In the genomic region with DNA sequence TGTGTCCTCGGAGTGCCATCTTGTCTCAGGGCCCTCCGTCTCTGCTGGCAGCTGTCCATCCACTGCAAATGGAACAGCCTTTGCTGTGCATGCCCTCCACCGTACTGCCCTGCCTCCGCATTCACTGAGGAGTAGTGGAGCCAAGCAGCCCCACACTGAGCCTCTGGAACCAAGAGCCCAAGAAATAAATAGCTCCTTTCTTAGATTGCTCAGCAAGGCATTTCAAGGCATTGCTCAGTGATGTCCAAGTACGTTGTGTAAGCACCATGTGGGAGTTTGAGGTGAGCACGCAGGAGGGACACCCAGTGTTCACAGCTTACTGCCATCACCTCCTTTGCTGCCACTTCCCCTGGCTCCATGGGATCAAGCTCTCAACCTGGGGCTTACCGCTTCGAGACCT, we compare ENCODE assay signal across 20 mouse cellular contexts. TPM values are rescaled to one million over a fixed set of nuclear protein-coding genes. Genes with fewer than 3 reads are reported as not detected.
DNase-seq lines count a peak whose midpoint lies in the region; ATAC-seq and TF ChIP-seq lines count a peak whose summit lies in the region.
"Had no signal": no experiment of that assay in that cellular context is flagged by ENCODE, and none has a peak within 500 bp of the region (broad histone marks: within the 10 kb centered on the region; RNA-seq: fewer than 3 reads in every experiment).

No protein-coding gene starts in this region.

- 90% methylated on average over 8 of the region's 8 CpGs for WGBS in hindbrain, embryonic 10.5 days
- WGBS in hindbrain, embryonic 14.5 days = 87% methylated on average over 8 of the region's 8 CpGs
- WGBS in liver, embryonic 13.5 days (ENCODE audit: insufficient replicate concordance) = 76% methylated on average over 8 of the region's 8 CpGs
- WGBS in liver, embryonic 11.5 days = 89% methylated on average over 8 of the region's 8 CpGs
- 76% methylated on average over 8 of the region's 8 CpGs for WGBS in liver, embryonic 14.5 days (ENCODE audit: insufficient replicate concordance)
- WGBS in liver, postnatal 0 days (ENCODE audit: insufficient replicate concordance) = 85% methylated on average over 8 of the region's 8 CpGs
- WGBS in intestine, postnatal 0 days = 92% methylated on average over 8 of the region's 8 CpGs

- no peak for TF ChIP-seq CTCF in liver, embryonic 14.5 days (IDR thresholded peaks at IDR 0.05; ENCODE audit: low read depth)
- TF ChIP-seq CTCF in liver, postnatal 0 days (IDR thresholded peaks at IDR 0.05; ENCODE audit: low read depth) = no peak
- no peak for TF ChIP-seq CTCF in intestine, postnatal 0 days (IDR thresholded peaks at IDR 0.05; ENCODE audit: low read depth)

- H3K4me1 ChIP-seq in hindbrain, embryonic 10.5 days (replicated peaks) = peaks cover 39% of the 10 kb centered on the region
- H3K4me1 ChIP-seq in hindbrain, embryonic 14.5 days (replicated peaks; ENCODE audit: control insufficient read depth, insufficient read depth, low read length) = peaks cover 11% of the 10 kb centered on the region
- peaks cover 15% of the 10 kb centered on the region for H3K4me1 ChIP-seq in liver, embryonic 13.5 days (replicated peaks)
- H3K4me1 ChIP-seq in liver, embryonic 11.5 days (replicated peaks; ENCODE audit: control insufficient read depth, insufficient read depth, low read length) = 0 out of 2 replicates have a peak, but pooled peaks cover 2% of the 10 kb centered on the region
- peaks cover 4 to 10% of the 10 kb centered on the region in 2 experiments; a peak in 3 of 4 replicates for H3K4me1 ChIP-seq in liver, embryonic 14.5 days (replicated peaks; ENCODE audit: control insufficient read depth in 2 of 2, insufficient read depth in 2 of 2, low read length in 1 of 2)
- no peaks in the 10 kb centered on the region for H3K4me1 ChIP-seq in liver, postnatal 0 days (ENCODE audit: insufficient read depth)
- H3K4me1 ChIP-seq in intestine, postnatal 0 days (replicated peaks; ENCODE audit: control insufficient read depth, insufficient read depth, low read length) = no peaks in the 10 kb centered on the region

- no peak for DNase-seq in hindbrain, embryonic 10.5 days (ENCODE audit: low spot score)
- DNase-seq in hindbrain, embryonic 14.5 days (ENCODE audit: low spot score) = no peak
- no peak for DNase-seq in liver, embryonic 13.5 days
- no peak for DNase-seq in liver, embryonic 11.5 days (ENCODE audit: low spot score)
- DNase-seq in liver, embryonic 14.5 days (ENCODE audit: low read depth in 3 of 3, low spot score in 3 of 3) = no peak
- DNase-seq in liver, postnatal 0 days = no peak
- DNase-seq: adrenal gland, adult 2 months; adrenal gland, postnatal 25 days; cerebellum, adult 2 months; embryo, embryonic 11 days; gastrocnemius, adult 2 months; gastrocnemius, postnatal 25 days had no signal

- ATAC-seq in hindbrain, embryonic 14.5 days (ENCODE audit: low FRiP score) = no peak
- no peak for ATAC-seq in liver, embryonic 13.5 days (ENCODE audit: low read depth)
- ATAC-seq in liver, embryonic 11.5 days (replicated peaks; ENCODE audit: low FRiP score) = no peak
- no peak for ATAC-seq in liver, embryonic 14.5 days (ENCODE audit: insufficient read depth)
- peak; percentile 6; the same call in 1 of the 2 replicates for ATAC-seq in liver, postnatal 0 days
- ATAC-seq in intestine, postnatal 0 days = no peak
- ATAC-seq: forebrain, embryonic 16.5 days; Patski had no signal

- H3K4me2 ChIP-seq in hindbrain, embryonic 14.5 days (replicated peaks) = no peak overlapping the region
- 0 out of 2 replicates have a peak overlapping the region, but pooled peaks have one; percentile 6 for H3K4me2 ChIP-seq in liver, embryonic 13.5 days
- no peak overlapping the region for H3K4me2 ChIP-seq in liver, embryonic 11.5 days
- H3K4me2 ChIP-seq in liver, embryonic 14.5 days (ENCODE audit: low read depth) = peak overlapping the region; percentile 32
- H3K4me2 ChIP-seq in liver, postnatal 0 days (ENCODE audit: low read depth, low read length) = no peak overlapping the region
- no peak overlapping the region for H3K4me2 ChIP-seq in intestine, postnatal 0 days (replicated peaks; ENCODE audit: low read depth)
- H3K4me2 ChIP-seq: embryonic facial prominence, embryonic 15.5 days; forebrain, embryonic 12.5 days; heart, embryonic 12.5 days; hindbrain, embryonic 12.5 days had no signal

- no peaks in the 10 kb centered on the region for H3K27me3 ChIP-seq in hindbrain, embryonic 10.5 days (ENCODE audit: insufficient read depth, poor library complexity, severe bottlenecking)
- no peaks in the 10 kb centered on the region for H3K27me3 ChIP-seq in hindbrain, embryonic 14.5 days (ENCODE audit: control insufficient read depth, insufficient read depth, low read length)
- H3K27me3 ChIP-seq in liver, embryonic 13.5 days = no peaks in the 10 kb centered on the region
- H3K27me3 ChIP-seq in liver, embryonic 11.5 days (replicated peaks; ENCODE audit: control insufficient read depth, insufficient read depth, low read length) = no peaks in the 10 kb centered on the region
- H3K27me3 ChIP-seq in liver, embryonic 14.5 days (ENCODE audit: control insufficient read depth, insufficient read depth, low read length) = no peaks in the 10 kb centered on the region
- no peaks in the 10 kb centered on the region for H3K27me3 ChIP-seq in liver, postnatal 0 days (ENCODE audit: insufficient read depth, low read length)
- no peaks in the 10 kb centered on the region for H3K27me3 ChIP-seq in intestine, postnatal 0 days (replicated peaks; ENCODE audit: control insufficient read depth, insufficient read depth, low read length)
- H3K27me3 ChIP-seq: CH12.LX; embryonic facial prominence, embryonic 15.5 days; forebrain, embryonic 12.5 days; heart, embryonic 12.5 days; hindbrain, embryonic 12.5 days; Patski had no signal

- peaks cover 38% of the 10 kb centered on the region for H3K36me3 ChIP-seq in hindbrain, embryonic 10.5 days
- peaks cover 7% of the 10 kb centered on the region; the same call in 1 of the 2 replicates for H3K36me3 ChIP-seq in hindbrain, embryonic 14.5 days (replicated peaks; ENCODE audit: control insufficient read depth, insufficient read depth)
- H3K36me3 ChIP-seq in liver, embryonic 13.5 days = peaks cover 28% of the 10 kb centered on the region
- H3K36me3 ChIP-seq in liver, embryonic 11.5 days (ENCODE audit: control insufficient read depth, insufficient read depth, low read length) = peaks cover 14% of the 10 kb centered on the region; the same call in 1 of the 2 replicates
- no peaks in the 10 kb centered on the region for H3K36me3 ChIP-seq in liver, embryonic 14.5 days (replicated peaks; ENCODE audit: control insufficient read depth, insufficient read depth, low read depth)
- H3K36me3 ChIP-seq in liver, postnatal 0 days (replicated peaks; ENCODE audit: insufficient read depth, low read length) = peaks cover 13% of the 10 kb centered on the region
- peaks cover 43% of the 10 kb centered on the region for H3K36me3 ChIP-seq in intestine, postnatal 0 days (ENCODE audit: control insufficient read depth, insufficient read depth)

- peaks cover 11% of the 10 kb centered on the region for H3K9me3 ChIP-seq in hindbrain, embryonic 10.5 days
- H3K9me3 ChIP-seq in hindbrain, embryonic 14.5 days (ENCODE audit: control insufficient read depth, low read length) = peaks cover 5% of the 10 kb centered on the region; the same call in 1 of the 2 replicates
- 0 out of 2 replicates have a peak, but pooled peaks cover 7% of the 10 kb centered on the region for H3K9me3 ChIP-seq in liver, embryonic 13.5 days (replicated peaks)
- no peaks in the 10 kb centered on the region for H3K9me3 ChIP-seq in liver, embryonic 11.5 days (ENCODE audit: control insufficient read depth, low read length)
- H3K9me3 ChIP-seq in liver, embryonic 14.5 days (ENCODE audit: control insufficient read depth, low read length) = no peaks in the 10 kb centered on the region
- 0 out of 2 replicates have a peak, but pooled peaks cover 5% of the 10 kb centered on the region for H3K9me3 ChIP-seq in liver, postnatal 0 days (ENCODE audit: low read length)
- H3K9me3 ChIP-seq in intestine, postnatal 0 days (ENCODE audit: control insufficient read depth) = no peaks in the 10 kb centered on the region

- no peak for TF ChIP-seq EP300 in liver, embryonic 14.5 days (IDR thresholded peaks at IDR 0.05; ENCODE audit: low read depth)
- no peak for TF ChIP-seq EP300 in liver, postnatal 0 days (IDR thresholded peaks at IDR 0.05; ENCODE audit: low read depth)

- peak overlapping the region; percentile 20; the same call in 1 of the 2 replicates for H3K27ac ChIP-seq in hindbrain, embryonic 10.5 days
- H3K27ac ChIP-seq in hindbrain, embryonic 14.5 days = no peak overlapping the region
- peak overlapping the region; percentile 78 for H3K27ac ChIP-seq in liver, embryonic 13.5 days
- no peak overlapping the region for H3K27ac ChIP-seq in liver, embryonic 11.5 days (ENCODE audit: low read depth, low read length)
- H3K27ac ChIP-seq in liver, embryonic 14.5 days = peak overlapping the region; percentile 66
- H3K27ac ChIP-seq in liver, postnatal 0 days (ENCODE audit: low read depth) = 0 out of 2 replicates have a peak overlapping the region, but pooled peaks have one; percentile 0
- H3K27ac ChIP-seq in intestine, postnatal 0 days (ENCODE audit: low read depth, low read length) = no peak overlapping the region
- H3K27ac ChIP-seq: embryonic facial prominence, embryonic 15.5 days; forebrain, embryonic 12.5 days; gastrocnemius, adult 2 months; hindbrain, embryonic 12.5 days had no signal

- H3K9ac ChIP-seq in hindbrain, embryonic 14.5 days = no peak overlapping the region
- H3K9ac ChIP-seq in liver, embryonic 13.5 days = peak overlapping the region; percentile 52
- no peak overlapping the region for H3K9ac ChIP-seq in liver, embryonic 11.5 days (ENCODE audit: low read depth, low read length)
- peak overlapping the region; percentile 43 for H3K9ac ChIP-seq in liver, embryonic 14.5 days (replicated peaks)
- H3K9ac ChIP-seq in liver, postnatal 0 days (replicated peaks) = no peak overlapping the region
- H3K9ac ChIP-seq in intestine, postnatal 0 days (ENCODE audit: low read depth, low read length) = no peak overlapping the region
- H3K9ac ChIP-seq: embryonic facial prominence, embryonic 15.5 days; forebrain, embryonic 12.5 days; heart, embryonic 12.5 days; hindbrain, embryonic 12.5 days had no signal

- no peak overlapping the region for H3K4me3 ChIP-seq in hindbrain, embryonic 10.5 days
- H3K4me3 ChIP-seq in hindbrain, embryonic 14.5 days (replicated peaks; ENCODE audit: low read length) = no peak overlapping the region
- H3K4me3 ChIP-seq in liver, embryonic 13.5 days (replicated peaks) = no peak overlapping the region
- H3K4me3 ChIP-seq in liver, embryonic 11.5 days (ENCODE audit: low read depth, low read length) = no peak overlapping the region
- H3K4me3 ChIP-seq in liver, embryonic 14.5 days (ENCODE audit: insufficient read depth in 1 of 2, low read depth in 2 of 2, low read length in 2 of 2) = no peak overlapping the region
- no peak overlapping the region for H3K4me3 ChIP-seq in liver, postnatal 0 days (ENCODE audit: low read depth, low read length)
- H3K4me3 ChIP-seq in intestine, postnatal 0 days (ENCODE audit: low read depth, low read length) = no peak overlapping the region
- H3K4me3 ChIP-seq: embryonic facial prominence, embryonic 15.5 days; forebrain, embryonic 12.5 days; gastrocnemius, adult 2 months; heart, embryonic 12.5 days; hindbrain, embryonic 12.5 days had no signal

RNA-seq across cellular contexts. Expression of a gene that starts 20.5 kb away (rescaled TPM):
- 76.1 and 76.9 TPM in 2 replicates for polyA plus RNA-seq in hindbrain, embryonic 10.5 days (2016; fragmentation: Nextera tagmentation; extraction: Ambion mirVana)
- polyA plus RNA-seq in hindbrain, embryonic 14.5 days (2014; fragmentation: Nextera tagmentation; extraction: Ambion mirVana) = 63.8 and 68.2 TPM in 2 replicates
- 50.8 and 54.9 TPM in 2 replicates for polyA plus RNA-seq in liver, embryonic 13.5 days (2015; fragmentation: Nextera tagmentation; extraction: Ambion mirVana)
- 53.4 and 55.7 TPM in 2 replicates for polyA plus RNA-seq in liver, embryonic 11.5 days (2014; fragmentation: Nextera tagmentation; extraction: Ambion mirVana)
- 31.7 and 43.0 TPM in 2 replicates for polyA plus RNA-seq in liver, embryonic 14.5 days (2012; rRNA removed)
- polyA plus RNA-seq in liver, embryonic 14.5 days (2014; fragmentation: Nextera tagmentation; extraction: Ambion mirVana) = 50.3 and 63.2 TPM in 2 replicates
- polyA plus RNA-seq in liver, postnatal 0 days (2015; fragmentation: Nextera tagmentation; extraction: Ambion mirVana) = 27.5 and 30.2 TPM in 2 replicates
- polyA plus RNA-seq in intestine, postnatal 0 days (2015; fragmentation: Nextera tagmentation; extraction: Ambion mirVana) = 178 and 192 TPM in 2 replicates

Comparison
In these comparisons a context has a peak if more than half of its experiments do, and no peak if none do; other contexts are left out.
1. H3K27ac ChIP-seq: peak in hindbrain, embryonic 10.5 days (single experiment), liver, embryonic 13.5 days (single experiment), liver, embryonic 14.5 days (single experiment) and liver, postnatal 0 days (single experiment); none in hindbrain, embryonic 14.5 days (single experiment), liver, embryonic 11.5 days (single experiment) and intestine, postnatal 0 days (single experiment).
2. H3K4me2 ChIP-seq: peak in liver, embryonic 13.5 days (single experiment) and liver, embryonic 14.5 days (single experiment); none in hindbrain, embryonic 14.5 days (single experiment), liver, embryonic 11.5 days (single experiment), liver, postnatal 0 days (single experiment) and intestine, postnatal 0 days (single experiment).
3. H3K9ac ChIP-seq: peak in liver, embryonic 13.5 days (single experiment) and liver, embryonic 14.5 days (single experiment); none in hindbrain, embryonic 14.5 days (single experiment), liver, embryonic 11.5 days (single experiment), liver, postnatal 0 days (single experiment) and intestine, postnatal 0 days (single experiment).